Mouse (Mus musculus) lung, embryonic 14.5 days (tissue): ENCODE measurements around the gene Ubxn11. TPM values are rescaled to one million over a fixed set of nuclear protein-coding genes. Genes with fewer than 3 reads are reported as not detected.
"Not testable (repeated sequence)": the region's sequence is repeated elsewhere in the genome, so short reads cannot be mapped to it uniquely, and the experiment has no call there.

Experiments
- ATAC-seq: fragments of 200-750 bp; cut with Nextera tagmentation; 2 replicates; pipeline ENCODE4 v1.8.0; 2017; ENCODE audit warnings: mild to moderate bottlenecking, moderate TSS enrichment, moderate library complexity; ENCODE audit not compliant: insufficient read depth
- DNase-seq: peaks from one replicate; pipeline ENCODE4 v3.0.0-alpha.2; 2015
- H3K27ac ChIP-seq: fragments of 300-500 bp; sonication (generic); 2 replicates; pipeline ENCODE4 v1.5.1; 2014; ENCODE audit warnings: low read depth, mild to moderate bottlenecking, moderate library complexity
- H3K27me3 ChIP-seq: fragments of 300-500 bp; sonication (generic); 2 replicates; pipeline ENCODE4 v1.6.1; 2014; ENCODE audit warnings: low read length, control low read depth; ENCODE audit not compliant: insufficient read depth
- H3K36me3 ChIP-seq: fragments of 300-500 bp; sonication (generic); 2 replicates; pipeline ENCODE4 v1.6.1; 2014; ENCODE audit warnings: control low read depth; ENCODE audit not compliant: insufficient read depth
- H3K4me1 ChIP-seq: fragments of 300-500 bp; sonication (generic); 2 replicates; pipeline ENCODE4 v1.6.1; 2014; ENCODE audit warnings: antibody characterized with exemption, control low read depth; ENCODE audit not compliant: insufficient read depth
- H3K4me2 ChIP-seq: fragments of 300-500 bp; sonication (generic); 2 replicates; pipeline ENCODE4 v1.6.1; 2014; ENCODE audit warnings: mild to moderate bottlenecking
- H3K4me3 ChIP-seq: fragments of 300-500 bp; sonication (generic); 2 replicates; pipeline ENCODE4 v1.5.1; 2014; ENCODE audit warnings: low read depth, low read length
- H3K9ac ChIP-seq: fragments of 300-500 bp; sonication (generic); 2 replicates; pipeline ENCODE4 v1.6.1; 2014
- H3K9me3 ChIP-seq: fragments of 300-500 bp; sonication (generic); 2 replicates; pipeline ENCODE4 v1.6.1; 2016; ENCODE audit warnings: low read depth, low read length, control low read depth
- CTCF ChIP-seq: IDR thresholded peaks from 2 replicates; pipeline ENCODE4 v1.5.1; 2016; ENCODE audit warnings: antibody characterized with exemption, low read depth
- WGBS: fragments of 180-500 bp; shearing (Covaris S2); extraction: QIAGEN DNeasy Blood & Tissue Kit; methylation state at CpG from one replicate; pipeline ENCODE4 v1.1.7; 2014; 5-methylcytosine and 5-hydroxymethylcytosine counted together
- polyA plus RNA-seq: library from polyadenylated mRNA; unstranded; fragments of >200 nt; fragmentation: Nextera tagmentation; extraction: Ambion mirVana; gene quantifications from 2 replicates; pipeline ENCODE4 v1.2.1, GENCODE M21; 2014

Gene Ubxn11
- polyA plus RNA-seq, 1 experiment from 2014 or later, result 6.8 TPM

- H3K27me3 ChIP-seq, result no peaks in the 10 kb centered on the region
- H3K9me3 ChIP-seq, result no peaks in the 10 kb centered on the region
- H3K27ac ChIP-seq, result no peak overlapping the region
- peaks cover 9% of the 10 kb centered on the region; the same call in 1 of the 2 replicates for H3K36me3 ChIP-seq
- no peak for TF ChIP-seq CTCF
- H3K4me1 ChIP-seq, result no peaks in the 10 kb centered on the region; the same call in 1 of the 2 replicates
- 82% methylated on average over 6 of the region's 6 CpGs for WGBS
- no peak overlapping the region for H3K4me3 ChIP-seq
- DNase-seq (no peak), ATAC-seq (no peak)
- no peak overlapping the region for H3K9ac ChIP-seq
- no peak overlapping the region; the same call in 1 of the 2 replicates for H3K4me2 ChIP-seq
These were observed 56.4 kb downstream of the Ubxn11 start for GRCm38 (mm10) chr4:134158774-134159173.

- H3K27me3 ChIP-seq, H3K27ac ChIP-seq, H3K36me3 ChIP-seq, H3K4me1 ChIP-seq, H3K9me3 ChIP-seq, ATAC-seq: not testable (repeated sequence)
- 3% methylated on average over 28 of the region's 30 CpGs for WGBS
- Histone ChIP-seq H3K9ac (peak overlapping the region; percentile 41), H3K4me2 (peak overlapping the region; percentile 52), H3K4me3 (peak overlapping the region; percentile 49)
- DNase-seq, result peak; percentile 77
These were observed 57.7 kb downstream of the Ubxn11 start for GRCm38 (mm10) chr4:134160071-134160470.

GRCm38 (mm10) chr4:134164591-134164990, 62.2 kb downstream of the Ubxn11 start:
- no peak for DNase-seq
- WGBS, result 85% methylated on average over 5 of the region's 6 CpGs
- no peak overlapping the region for H3K4me2 ChIP-seq

GRCm38 (mm10) chr4:134165024-134165423, 62.7 kb downstream of the Ubxn11 start:
- no peaks in the 10 kb centered on the region for H3K4me1 ChIP-seq
- no peak for DNase-seq
- 60% methylated on average over 6 of the region's 6 CpGs for WGBS
- H3K4me2 ChIP-seq, result no peak overlapping the region
- TF ChIP-seq CTCF, result no peak
- H3K9me3 ChIP-seq, result no peaks in the 10 kb centered on the region
- H3K27me3 ChIP-seq, result no peaks in the 10 kb centered on the region
- no peak overlapping the region for H3K4me3 ChIP-seq
- no peak for ATAC-seq
- H3K27ac ChIP-seq, result no peak overlapping the region
- no peak overlapping the region for H3K9ac ChIP-seq
- peaks cover 9% of the 10 kb centered on the region for H3K36me3 ChIP-seq

More at GRCm38 (mm10) chr4:134164591-134164990, 62.2 kb downstream of the Ubxn11 start:
- Histone ChIP-seq H3K27ac (no peak overlapping the region), H3K9ac (no peak overlapping the region), H3K27me3 (no peaks in the 10 kb centered on the region), H3K36me3 (peaks cover 9% of the 10 kb centered on the region), H3K4me3 (no peak overlapping the region), H3K4me1 (no peaks in the 10 kb centered on the region), H3K9me3 (no peaks in the 10 kb centered on the region)
- no peak for ATAC-seq
- TF ChIP-seq CTCF, result no peak

- no peaks in the 10 kb centered on the region for H3K4me1 ChIP-seq
- no peaks in the 10 kb centered on the region for H3K27me3 ChIP-seq
- H3K9me3 ChIP-seq, result no peaks in the 10 kb centered on the region
- H3K9ac ChIP-seq, result no peak overlapping the region
- DNase-seq (no peak), ATAC-seq (no peak)
- no peak for TF ChIP-seq CTCF
- H3K4me3 ChIP-seq, result no peak overlapping the region
- no peak overlapping the region for H3K27ac ChIP-seq
- H3K4me2 ChIP-seq, result no peak overlapping the region
- 86% methylated on average over 3 of the region's 3 CpGs for WGBS
- peaks cover 9% of the 10 kb centered on the region for H3K36me3 ChIP-seq
These were observed 63.4 kb downstream of the Ubxn11 start for GRCm38 (mm10) chr4:134165548-134166465.

- DNase-seq (peak; percentile 7), ATAC-seq (no peak)
- peak; percentile 20; the same call in 1 of the 2 replicates for TF ChIP-seq CTCF
- H3K4me3 ChIP-seq, result no peak overlapping the region
- no peak overlapping the region for H3K27ac ChIP-seq
- H3K36me3 ChIP-seq, result peaks cover 16% of the 10 kb centered on the region
- no peaks in the 10 kb centered on the region for H3K9me3 ChIP-seq
- 94% methylated on average over 3 of the region's 3 CpGs for WGBS
- H3K4me2 ChIP-seq, result no peak overlapping the region
- H3K9ac ChIP-seq, result no peak overlapping the region
- no peaks in the 10 kb centered on the region for H3K27me3 ChIP-seq
- H3K4me1 ChIP-seq, result no peaks in the 10 kb centered on the region
These were observed 64.5 kb downstream of the Ubxn11 start for GRCm38 (mm10) chr4:134166906-134167305.

- ATAC-seq (no peak), DNase-seq (peak; percentile 51)
- WGBS, result 73% methylated on average over 3 of the region's 3 CpGs
- Histone ChIP-seq H3K4me3 (no peak overlapping the region), H3K9ac (no peak overlapping the region), H3K4me1 (no peaks in the 10 kb centered on the region), H3K36me3 (peaks cover 9% of the 10 kb centered on the region; the same call in 1 of the 2 replicates), H3K9me3 (no peaks in the 10 kb centered on the region), H3K4me2 (no peak overlapping the region), H3K27ac (no peak overlapping the region), H3K27me3 (no peaks in the 10 kb centered on the region)
- no peak for TF ChIP-seq CTCF
These were observed 70.0 kb downstream of the Ubxn11 start for GRCm38 (mm10) chr4:134172391-134172790.

Other genes with a start within 250 kb of the Ubxn11 start
- 46.2 and 49.5 TPM in 2 replicates for gene Rps6ka1, start 214.8 kb upstream of the Ubxn11 start, polyA plus RNA-seq
- 3,363 and 3,461 TPM in 2 replicates for gene Hmgn2, start 133.9 kb upstream of the Ubxn11 start, polyA plus RNA-seq
- 43.7 and 45.6 TPM in 2 replicates for gene Dhdds, start 101.7 kb upstream of the Ubxn11 start, polyA plus RNA-seq
- gene Lin28a, start 83.7 kb upstream of the Ubxn11 start, polyA plus RNA-seq, result not detected in 2 replicates
- not detected in 2 replicates for gene Zfp683, start 48.7 kb upstream of the Ubxn11 start, polyA plus RNA-seq
- gene Crybg2, start 41.8 kb upstream of the Ubxn11 start, polyA plus RNA-seq, result 2.9 and 4.0 TPM in 2 replicates
- 13.1 and 14.2 TPM in 2 replicates for gene Cd52, start 7.5 kb upstream of the Ubxn11 start, polyA plus RNA-seq
- 384 and 400 TPM in 2 replicates for gene Sh3bgrl3, start 26.2 kb downstream of the Ubxn11 start, polyA plus RNA-seq
- 35.7 and 37.9 TPM in 2 replicates for gene Cep85, start 84.5 kb downstream of the Ubxn11 start, polyA plus RNA-seq
- not detected in 2 replicates for gene Gm7534, start 100.4 kb downstream of the Ubxn11 start, polyA plus RNA-seq
- gene Catsper4, start 124.8 kb downstream of the Ubxn11 start, polyA plus RNA-seq, result 0.12 TPM in 1 of 2 replicates, not detected in the other
- 6.2 TPM in 2 replicates for gene Cnksr1, start 135.8 kb downstream of the Ubxn11 start, polyA plus RNA-seq
- 0.29 and 0.41 TPM in 2 replicates for gene E130218I03Rik, start 141.1 kb downstream of the Ubxn11 start, polyA plus RNA-seq
- 16.4 and 17.5 TPM in 2 replicates for gene Zfp593, start 143.0 kb downstream of the Ubxn11 start, polyA plus RNA-seq
- not detected in 2 replicates for gene Gm30191, start 144.4 kb downstream of the Ubxn11 start, polyA plus RNA-seq
- 10.2 and 11.6 TPM in 2 replicates for gene Grrp1, start 151.5 kb downstream of the Ubxn11 start, polyA plus RNA-seq
- gene Pdik1l, start 185.3 kb downstream of the Ubxn11 start, polyA plus RNA-seq, result 21.2 and 21.4 TPM in 2 replicates
- 0.28 TPM in 1 of 2 replicates, not detected in the other for gene Trim63, start 212.6 kb downstream of the Ubxn11 start, polyA plus RNA-seq
- gene Slc30a2, start 240.6 kb downstream of the Ubxn11 start, polyA plus RNA-seq, result 0.05 TPM in 1 of 2 replicates, not detected in the other